Mouse (Mus musculus): ENCODE data around the gene Mapk1ip1l. TPM values are rescaled to one million over a fixed set of nuclear protein-coding genes. Genes with fewer than 3 reads are reported as not detected.
A peak's percentile ranks its signal among the peaks of the same experiment; 100 is the strongest.

Mapk1ip1l gene
- polyA plus RNA-seq (2012; rRNA removed): 23.6 and 25.4 TPM in 2 replicates

DNA sequence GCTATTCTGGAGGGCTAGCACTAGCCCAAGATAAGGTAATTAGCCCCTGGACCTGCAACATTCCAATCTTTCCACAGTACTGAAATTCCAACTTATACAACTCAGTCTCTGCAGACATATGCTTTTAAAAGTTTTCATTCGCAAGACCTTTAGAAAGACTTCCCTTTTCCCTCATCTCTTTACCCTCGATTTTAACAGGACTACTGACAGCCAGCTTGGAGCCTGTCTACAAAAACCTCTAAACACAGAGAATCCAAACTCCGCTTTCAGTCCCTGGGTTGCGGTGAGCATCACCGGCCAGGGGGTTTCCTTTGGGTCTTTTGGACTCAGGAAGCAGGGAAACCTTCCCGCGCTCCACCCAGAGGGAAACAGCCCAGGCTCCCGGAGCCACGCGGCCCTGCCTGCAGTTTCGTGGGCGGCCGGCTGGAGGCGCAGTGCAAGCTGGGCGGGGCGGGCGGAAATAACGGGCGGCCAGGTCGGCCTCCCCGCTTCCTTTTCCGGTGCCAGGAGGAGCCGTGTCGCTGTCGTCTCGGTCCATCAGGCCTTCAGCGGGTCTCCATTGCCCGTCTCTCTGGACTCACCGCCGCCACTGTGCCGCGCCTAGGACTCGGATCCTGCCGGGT lies at the start of gene Mapk1ip1l:
Gene Mapk1ip1l, plus strand, starts transcription at position 482 of the 623 bp plus-strand sequence.
- H3K27ac ChIP-seq (ENCODE audit: insufficient read depth, low read length): peak within 1 kb of the TSS; percentile 84
- peaks cover 1% of the 10 kb centered on the region; the same call in 1 of the 2 replicates for H3K4me1 ChIP-seq (ENCODE audit: control insufficient read depth, insufficient read depth, low read length)
- H3K4me3 ChIP-seq (ENCODE audit: insufficient read depth, low read length): peak within 1 kb of the TSS; percentile 79
- peak; percentile 69 for TF ChIP-seq POLR2A (IDR thresholded peaks at IDR 0.05; ENCODE audit: extremely low read depth, insufficient read depth, low read length)
- peak; percentile 48 for TF ChIP-seq CTCF (IDR thresholded peaks at IDR 0.05; ENCODE audit: extremely low read depth, insufficient read depth, low read length)

DNA sequence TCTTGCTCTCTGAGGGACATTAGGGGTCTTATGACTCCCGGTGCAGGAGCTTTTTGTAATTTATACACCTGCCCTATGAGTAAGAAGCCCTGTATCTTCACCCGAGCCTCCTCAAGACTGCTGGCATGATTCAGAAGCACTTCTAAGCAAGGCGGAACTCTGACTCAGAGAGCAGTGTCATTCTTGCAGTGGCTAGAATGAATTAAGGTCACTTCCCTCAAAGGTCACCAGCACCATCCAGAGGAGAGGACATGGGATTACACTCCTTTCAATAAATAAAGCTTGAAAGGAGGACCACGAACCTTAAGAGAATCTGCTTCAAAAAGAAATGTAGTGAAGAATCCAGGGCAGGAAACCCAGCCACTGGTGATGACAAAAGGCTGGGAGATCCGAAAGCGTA lies 48.2 kb upstream of the Mapk1ip1l start:
- no peak overlapping the region for H3K27ac ChIP-seq (ENCODE audit: insufficient read depth, low read length)
- H3K4me1 ChIP-seq (ENCODE audit: control insufficient read depth, insufficient read depth, low read length): no peaks in the 10 kb centered on the region
- H3K4me3 ChIP-seq (ENCODE audit: insufficient read depth, low read length): no peak overlapping the region
- TF ChIP-seq POLR2A (IDR thresholded peaks at IDR 0.05; ENCODE audit: extremely low read depth, insufficient read depth, low read length) (no peak), CTCF (IDR thresholded peaks at IDR 0.05; ENCODE audit: extremely low read depth, insufficient read depth, low read length) (0 out of 2 replicates have a peak, but pooled peaks have one; percentile 4)

DNA sequence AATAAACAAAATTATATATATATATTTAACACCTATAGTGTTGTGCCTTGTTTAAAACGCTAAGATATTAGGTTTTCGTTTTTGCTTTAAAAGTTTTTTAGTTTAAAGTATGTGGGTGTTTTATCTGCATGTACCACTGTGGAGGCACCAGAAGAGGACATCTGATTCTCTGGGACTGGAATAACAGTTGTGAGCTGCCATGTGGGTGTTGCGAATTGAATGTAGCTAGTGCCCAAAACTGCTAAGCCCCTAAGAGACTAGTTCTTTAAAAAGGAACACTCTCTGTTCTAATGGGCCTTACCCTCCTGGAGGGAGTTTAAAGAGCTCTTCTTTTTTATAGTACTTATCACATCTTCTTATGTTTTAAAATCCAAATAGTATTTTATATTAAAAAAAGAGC lies 33.2 kb upstream of the Mapk1ip1l start:
- H3K27ac ChIP-seq (ENCODE audit: insufficient read depth, low read length): no peak overlapping the region
- no peak overlapping the region for H3K4me3 ChIP-seq (ENCODE audit: insufficient read depth, low read length)
- TF ChIP-seq POLR2A (IDR thresholded peaks at IDR 0.05; ENCODE audit: extremely low read depth, insufficient read depth, low read length): no peak
- no peak for TF ChIP-seq CTCF (IDR thresholded peaks at IDR 0.05; ENCODE audit: extremely low read depth, insufficient read depth, low read length)
- 0 out of 2 replicates have a peak, but pooled peaks cover 1% of the 10 kb centered on the region for H3K4me1 ChIP-seq (ENCODE audit: control insufficient read depth, insufficient read depth, low read length)

DNA sequence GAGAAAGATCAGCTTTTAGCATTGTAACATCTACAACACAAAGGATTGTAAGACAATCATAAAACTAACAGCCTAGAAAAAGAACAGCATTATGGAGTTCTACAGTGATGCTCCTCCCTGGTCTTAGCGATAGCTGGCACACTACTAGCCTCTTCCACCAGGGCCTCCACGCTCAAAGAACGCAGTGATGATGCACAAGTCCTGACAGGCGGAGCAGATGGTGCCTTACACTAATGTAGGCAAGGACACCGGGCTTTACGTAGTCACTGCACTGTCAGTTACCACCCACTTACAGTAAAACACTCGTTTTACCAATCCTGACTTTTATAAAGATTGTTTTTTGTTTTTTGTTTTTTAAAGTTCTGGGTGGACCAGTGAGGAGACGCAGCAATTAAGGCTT lies 32.2 kb upstream of the Mapk1ip1l start:
- Histone ChIP-seq H3K4me1 (ENCODE audit: control insufficient read depth, insufficient read depth, low read length) (0 out of 2 replicates have a peak, but pooled peaks cover 1% of the 10 kb centered on the region), H3K4me3 (ENCODE audit: insufficient read depth, low read length) (no peak overlapping the region), H3K27ac (ENCODE audit: insufficient read depth, low read length) (no peak overlapping the region)
- no peak for TF ChIP-seq POLR2A (IDR thresholded peaks at IDR 0.05; ENCODE audit: extremely low read depth, insufficient read depth, low read length)
- no peak for TF ChIP-seq CTCF (IDR thresholded peaks at IDR 0.05; ENCODE audit: extremely low read depth, insufficient read depth, low read length)

DNA sequence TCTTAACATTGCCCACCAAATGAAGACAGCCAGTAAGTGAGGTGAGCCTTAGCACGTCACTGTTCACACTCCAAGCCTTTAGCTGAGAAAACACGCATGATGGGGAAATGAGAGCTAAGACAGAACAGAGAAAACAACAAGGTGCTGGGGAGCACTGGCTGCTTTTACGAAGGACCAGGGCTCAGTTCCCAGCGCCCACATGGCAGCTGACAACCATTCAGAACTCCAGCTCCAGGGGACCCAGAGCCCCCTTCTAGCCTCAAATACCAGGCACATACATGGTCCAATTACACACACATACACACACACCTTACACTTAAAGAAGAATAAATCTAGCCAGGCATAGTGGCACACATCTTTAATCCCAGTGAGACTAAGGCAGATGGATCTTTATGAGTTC lies 29.0 kb upstream of the Mapk1ip1l start:
- no peak overlapping the region for H3K4me3 ChIP-seq (ENCODE audit: insufficient read depth, low read length)
- TF ChIP-seq POLR2A (IDR thresholded peaks at IDR 0.05; ENCODE audit: extremely low read depth, insufficient read depth, low read length) (no peak), CTCF (IDR thresholded peaks at IDR 0.05; ENCODE audit: extremely low read depth, insufficient read depth, low read length) (no peak)
- 0 out of 2 replicates have a peak, but pooled peaks cover 1% of the 10 kb centered on the region for H3K4me1 ChIP-seq (ENCODE audit: control insufficient read depth, insufficient read depth, low read length)
- no peak overlapping the region for H3K27ac ChIP-seq (ENCODE audit: insufficient read depth, low read length)

DNA sequence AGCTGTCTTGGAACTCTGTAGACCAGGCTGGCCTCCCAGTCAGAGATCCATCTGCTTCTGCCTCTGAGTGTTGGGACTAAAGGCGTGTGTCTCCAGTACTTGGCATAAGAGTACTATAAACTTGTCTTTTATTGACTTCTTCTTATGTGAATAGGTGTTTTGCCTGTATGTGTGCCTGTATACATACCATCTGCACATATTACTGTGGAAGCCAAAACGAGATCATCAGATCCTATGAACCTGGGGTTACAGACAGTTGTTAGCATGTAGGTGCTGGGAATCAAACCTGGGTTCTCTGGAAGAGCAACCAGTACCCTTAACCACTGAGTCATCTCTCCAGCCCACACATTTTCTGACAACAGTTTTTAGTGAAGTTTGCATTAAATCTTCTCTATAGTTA lies 28.4 kb upstream of the Mapk1ip1l start:
- TF ChIP-seq POLR2A (IDR thresholded peaks at IDR 0.05; ENCODE audit: extremely low read depth, insufficient read depth, low read length): no peak
- no peak for TF ChIP-seq CTCF (IDR thresholded peaks at IDR 0.05; ENCODE audit: extremely low read depth, insufficient read depth, low read length)

DNA sequence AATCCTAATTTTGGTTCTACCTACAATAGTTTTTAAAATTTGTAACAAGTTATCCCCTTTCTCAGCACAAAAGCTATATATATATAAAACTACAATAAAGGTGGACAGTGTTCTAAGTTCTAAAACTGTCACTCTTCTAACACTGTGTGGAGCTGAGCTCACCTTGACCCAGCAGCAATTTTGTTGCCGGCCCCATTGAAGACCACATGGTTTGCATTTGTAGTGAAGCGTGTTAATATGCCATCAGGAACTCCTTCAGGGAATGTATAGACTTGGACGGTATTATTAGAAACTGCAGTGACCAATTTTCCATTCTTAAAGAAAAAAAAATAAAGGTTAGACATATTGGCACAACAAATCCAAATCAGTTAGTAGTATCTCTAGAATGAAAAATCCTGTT lies 24.3 kb upstream of the Mapk1ip1l start:
- no peak overlapping the region for H3K27ac ChIP-seq (ENCODE audit: insufficient read depth, low read length)
- TF ChIP-seq CTCF (IDR thresholded peaks at IDR 0.05; ENCODE audit: extremely low read depth, insufficient read depth, low read length): no peak
- no peak for TF ChIP-seq POLR2A (IDR thresholded peaks at IDR 0.05; ENCODE audit: extremely low read depth, insufficient read depth, low read length)
- H3K4me1 ChIP-seq (ENCODE audit: control insufficient read depth, insufficient read depth, low read length): peaks cover 2% of the 10 kb centered on the region; the same call in 1 of the 2 replicates
- H3K4me3 ChIP-seq (ENCODE audit: insufficient read depth, low read length): no peak overlapping the region

More for the DNA sequence above, 28.4 kb upstream of the Mapk1ip1l start:
- Histone ChIP-seq H3K4me3 (ENCODE audit: insufficient read depth, low read length) (no peak overlapping the region), H3K27ac (ENCODE audit: insufficient read depth, low read length) (no peak overlapping the region), H3K4me1 (ENCODE audit: control insufficient read depth, insufficient read depth, low read length) (0 out of 2 replicates have a peak, but pooled peaks cover 1% of the 10 kb centered on the region)

DNA sequence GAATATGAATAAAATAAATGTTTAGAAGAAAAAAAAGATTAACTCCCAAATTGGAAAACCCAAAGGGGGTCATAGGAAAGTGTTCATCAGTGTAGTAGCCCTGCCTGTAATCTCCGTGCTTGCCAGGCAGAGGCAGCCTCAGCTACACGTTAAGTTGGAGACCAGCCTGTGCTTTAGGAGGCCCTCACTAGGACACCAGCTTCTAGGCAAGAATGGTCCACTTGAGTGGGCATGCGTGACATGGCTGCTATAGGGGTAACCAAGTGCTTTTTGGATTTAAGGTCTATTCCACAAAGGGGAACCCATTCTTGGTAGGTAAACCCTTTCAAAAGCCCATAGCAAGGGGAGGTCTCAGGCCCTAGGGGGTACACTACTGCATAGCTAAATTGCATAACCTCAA lies 22.6 kb upstream of the Mapk1ip1l start:
- TF ChIP-seq POLR2A (IDR thresholded peaks at IDR 0.05; ENCODE audit: extremely low read depth, insufficient read depth, low read length) (no peak), CTCF (IDR thresholded peaks at IDR 0.05; ENCODE audit: extremely low read depth, insufficient read depth, low read length) (no peak)
- Histone ChIP-seq H3K4me3 (ENCODE audit: insufficient read depth, low read length) (no peak overlapping the region), H3K27ac (ENCODE audit: insufficient read depth, low read length) (no peak overlapping the region), H3K4me1 (ENCODE audit: control insufficient read depth, insufficient read depth, low read length) (peaks cover 2% of the 10 kb centered on the region; the same call in 1 of the 2 replicates)

DNA sequence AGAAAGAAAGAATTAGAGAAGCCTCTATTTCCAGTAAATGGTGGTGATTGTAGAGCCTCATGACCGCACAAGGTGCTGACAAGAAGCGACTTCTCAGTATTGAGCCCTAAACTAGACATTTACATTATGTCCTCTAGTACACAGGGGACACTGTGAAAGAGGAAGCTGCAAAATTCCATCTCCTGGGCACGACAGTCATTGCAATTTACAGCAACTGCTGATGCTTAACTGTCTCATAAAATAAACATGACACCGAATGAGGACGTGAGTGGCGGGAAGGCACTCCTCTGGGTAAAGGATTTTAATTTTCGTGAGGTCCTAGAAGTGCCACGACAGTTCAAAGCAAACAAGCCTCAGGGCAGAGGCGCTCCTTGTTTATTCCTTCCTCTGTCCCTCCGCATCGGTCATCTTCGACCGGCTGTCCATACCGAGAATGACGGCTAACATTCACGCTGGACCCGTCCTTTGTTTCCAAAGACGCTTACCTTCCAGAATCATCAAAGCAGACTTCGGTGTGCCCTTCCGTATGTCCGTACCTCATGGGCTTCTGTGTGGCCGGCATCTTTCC lies 21.9 kb upstream of the Mapk1ip1l start:
- H3K27ac ChIP-seq (ENCODE audit: insufficient read depth, low read length): no peak overlapping the region
- TF ChIP-seq POLR2A (IDR thresholded peaks at IDR 0.05; ENCODE audit: extremely low read depth, insufficient read depth, low read length): no peak
- TF ChIP-seq CTCF (IDR thresholded peaks at IDR 0.05; ENCODE audit: extremely low read depth, insufficient read depth, low read length): no peak
- peaks cover 2% of the 10 kb centered on the region; the same call in 1 of the 2 replicates for H3K4me1 ChIP-seq (ENCODE audit: control insufficient read depth, insufficient read depth, low read length)
- peak overlapping the region; percentile 72 for H3K4me3 ChIP-seq (ENCODE audit: insufficient read depth, low read length)

Data from cortical plate, adult 2 months (tissue).